Mouse (Mus musculus): ENCODE measurements at regions not wholly inside any gene's neighbourhood (a gene's known extent, or its start where the extent isn't known, plus 50 kb on each side); places are given as distances from the start of the nearest gene placed in this dataset.
"Not testable (repeated sequence)": the region's sequence is repeated elsewhere in the genome, so short reads cannot be mapped to it uniquely, and the experiment has no call there.

DNA sequence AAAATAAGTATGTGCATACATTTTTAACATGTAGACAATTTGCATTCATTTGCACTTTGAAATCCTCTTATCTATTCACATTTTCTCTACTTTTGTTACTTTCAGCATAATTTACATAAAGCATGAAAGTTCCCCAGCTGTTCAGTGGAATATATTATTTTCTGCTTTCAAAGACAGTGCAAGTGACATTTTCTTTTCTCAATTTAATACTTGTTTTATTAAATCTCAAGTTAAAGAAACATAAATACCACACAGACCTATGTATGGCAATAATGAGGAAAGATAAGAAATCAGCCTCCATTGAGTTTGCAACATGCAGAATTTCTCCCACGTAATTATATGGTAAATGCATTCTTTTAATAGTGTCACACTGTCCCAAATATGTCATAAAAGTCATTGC is 1168.1 kb upstream of the Gje1 start:
- DNase-seq (ENCODE audit: extremely low read depth, low read depth), result no peak

- DNase-seq (ENCODE audit: extremely low read depth, low read depth), result no peak
Observed at GRCm38 (mm10) chr10:15868063-15868462, 1150.0 kb upstream of the Gje1 start.

- no peak for DNase-seq (ENCODE audit: extremely low read depth, low read depth)
Observed at GRCm38 (mm10) chr10:15866931-15867330, 1148.9 kb upstream of the Gje1 start.

GRCm38 (mm10) chr10:15841381-15841780 is 1123.4 kb upstream of the Gje1 start:
- no peak for DNase-seq (ENCODE audit: extremely low read depth, low read depth)

GRCm38 (mm10) chr10:15832338-15832737 is 1114.3 kb upstream of the Gje1 start:
- DNase-seq (ENCODE audit: extremely low read depth, low read depth), result no peak

DNA sequence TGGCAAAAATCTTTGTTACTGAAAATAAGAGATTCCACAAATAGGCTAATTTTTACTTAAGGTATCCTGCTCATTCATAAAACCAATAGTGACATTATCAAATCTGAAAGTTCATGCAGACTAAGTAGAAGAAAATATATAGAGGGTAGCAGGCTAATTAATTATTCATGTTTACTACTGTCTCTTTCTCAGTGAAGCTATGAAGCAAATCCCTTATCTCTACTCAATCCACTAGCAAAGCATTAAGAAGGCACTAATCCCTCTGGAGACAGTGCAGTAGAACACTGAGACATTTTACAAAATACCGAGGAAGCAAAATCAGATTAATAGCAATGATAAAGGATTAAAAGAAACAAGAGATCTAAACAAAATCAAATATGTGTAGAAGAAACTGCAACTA is 1107.4 kb upstream of the Gje1 start:
- DNase-seq (ENCODE audit: extremely low read depth, low read depth), result no peak

- DNase-seq (ENCODE audit: extremely low read depth, low read depth), result no peak
Observed at GRCm38 (mm10) chr10:15807271-15807670, 1089.3 kb upstream of the Gje1 start.

GRCm38 (mm10) chr10:15805791-15806190 is 1087.8 kb upstream of the Gje1 start:
- DNase-seq (ENCODE audit: extremely low read depth, low read depth), result no peak

- not testable (repeated sequence) for DNase-seq (ENCODE audit: extremely low read depth, low read depth)
Observed at GRCm38 (mm10) chr10:15793185-15793584, 1075.2 kb upstream of the Gje1 start.

GRCm38 (mm10) chr10:15791473-15792269 is 1073.7 kb upstream of the Gje1 start:
- DNase-seq (ENCODE audit: extremely low read depth, low read depth), result no peak

DNA sequence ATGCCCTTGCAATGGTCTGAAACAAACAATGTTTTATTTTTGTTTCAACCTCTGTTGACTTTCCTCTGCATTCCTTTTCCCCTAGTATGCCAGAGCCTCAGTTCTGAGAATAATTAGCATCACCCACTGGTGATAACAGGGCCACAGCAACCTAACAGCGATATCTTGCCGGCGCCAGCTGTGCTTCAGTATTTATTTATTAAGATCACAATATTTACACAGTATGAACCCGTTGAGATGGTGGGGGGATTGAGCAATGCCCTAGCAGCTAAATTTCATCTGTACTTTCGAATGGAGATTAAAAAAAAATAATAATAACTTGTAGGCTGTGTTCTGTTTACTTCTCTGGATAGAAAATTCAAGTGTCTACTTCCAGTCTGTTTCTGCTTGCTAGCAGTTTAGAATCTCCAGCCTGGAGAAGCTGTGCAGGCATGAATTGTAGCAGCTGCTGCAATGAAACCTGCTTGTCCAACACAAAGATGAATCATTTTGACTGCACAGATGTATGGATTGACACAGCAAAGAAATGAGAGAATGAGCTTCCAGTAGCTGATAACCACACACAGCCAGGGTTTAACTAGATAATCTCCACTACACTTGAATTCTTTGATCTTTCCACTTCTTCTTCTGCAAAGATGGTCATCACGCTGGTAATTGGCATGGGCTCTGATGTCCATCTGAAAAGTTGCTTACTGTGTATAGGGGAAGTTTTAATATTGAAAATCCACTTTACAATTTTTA is 1042.1 kb upstream of the Gje1 start:
- no peak for DNase-seq (ENCODE audit: extremely low read depth, low read depth)

DNA sequence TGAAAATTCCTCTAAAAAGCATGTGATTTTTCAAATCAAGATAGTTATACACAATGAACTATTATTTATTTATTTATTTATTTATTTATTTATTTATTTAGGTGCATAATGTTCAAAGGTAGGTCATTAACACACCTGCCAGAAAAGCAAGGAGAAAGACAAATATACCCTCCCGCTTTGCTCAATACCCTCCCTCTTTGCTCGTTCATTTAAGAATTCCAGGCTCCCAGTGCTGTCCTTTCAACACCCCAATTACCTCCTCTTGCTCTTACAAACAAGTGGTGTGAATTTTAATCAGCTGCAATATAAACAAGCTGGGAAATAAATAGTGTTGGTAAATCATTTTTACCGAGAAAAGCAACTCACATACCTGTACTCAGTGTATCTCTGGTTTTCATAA is 1041.6 kb upstream of the Gje1 start:
- no peak for DNase-seq (ENCODE audit: extremely low read depth, low read depth)

- DNase-seq (ENCODE audit: extremely low read depth, low read depth), result peak; percentile 7
Observed at GRCm38 (mm10) chr10:15757503-15757902, 1039.5 kb upstream of the Gje1 start.

DNA sequence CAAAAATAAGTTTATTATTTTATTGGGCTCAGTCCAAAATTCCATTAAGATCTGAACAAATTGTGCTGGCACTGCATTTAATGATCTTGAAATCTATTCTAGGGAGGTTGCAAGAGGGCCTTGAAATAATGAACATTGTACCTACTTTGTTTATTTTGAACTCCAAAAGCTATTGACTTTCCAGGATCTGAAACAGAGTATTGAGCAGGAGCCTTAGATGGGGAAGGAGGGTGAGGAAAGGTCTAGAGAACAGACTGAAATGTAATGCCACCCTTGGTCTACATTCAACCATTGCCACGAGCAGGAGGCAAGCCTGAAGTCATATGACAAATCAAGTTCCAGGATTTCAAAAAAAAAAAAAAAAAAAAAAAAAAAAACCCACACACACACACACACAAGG is 1028.9 kb upstream of the Gje1 start:
- DNase-seq (ENCODE audit: extremely low read depth, low read depth), result no peak

DNA sequence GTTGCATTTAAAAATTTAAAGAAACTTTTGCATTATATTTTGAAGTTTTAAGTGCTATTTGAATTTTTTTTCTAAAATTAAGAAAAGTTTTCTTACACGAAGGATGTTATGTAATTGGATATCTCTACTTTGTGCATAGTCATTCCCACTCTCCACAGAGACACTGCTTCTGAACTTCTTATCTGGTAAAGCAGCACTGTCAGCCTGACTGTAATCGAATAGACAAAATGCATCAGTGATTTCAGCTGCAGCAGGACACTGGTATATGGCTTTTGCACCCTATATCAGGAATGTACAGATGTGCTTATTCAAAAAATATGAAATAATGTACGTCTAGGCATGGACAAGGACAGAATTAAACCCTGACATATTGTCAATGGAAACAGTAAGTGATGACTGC is 1020.6 kb upstream of the Gje1 start:
- DNase-seq (ENCODE audit: extremely low read depth, low read depth), result peak; percentile 41

GRCm38 (mm10) chr10:15731318-15731717 is 1013.3 kb upstream of the Gje1 start:
- DNase-seq (ENCODE audit: extremely low read depth, low read depth), result no peak

DNA sequence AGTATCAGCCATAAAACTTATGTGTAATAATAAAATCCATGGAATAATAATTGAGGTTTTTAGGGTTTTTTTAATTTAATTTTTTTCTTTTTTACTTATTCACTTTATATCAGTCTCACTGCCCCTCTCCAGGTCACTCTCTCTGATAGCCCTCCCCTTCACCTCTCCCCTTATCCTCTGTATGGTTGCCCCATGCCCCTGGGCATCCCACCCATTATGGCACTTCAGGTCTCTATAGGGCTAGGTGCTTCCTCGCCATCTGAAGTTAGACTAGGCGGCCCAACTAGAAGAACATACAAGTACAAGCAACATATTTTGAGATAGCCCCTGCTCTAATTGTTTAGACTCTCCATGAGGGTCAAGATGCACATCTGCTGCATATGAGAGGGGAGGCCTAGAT is 979.9 kb upstream of the Gje1 start:
- DNase-seq (ENCODE audit: extremely low read depth, low read depth), result no peak

DNA sequence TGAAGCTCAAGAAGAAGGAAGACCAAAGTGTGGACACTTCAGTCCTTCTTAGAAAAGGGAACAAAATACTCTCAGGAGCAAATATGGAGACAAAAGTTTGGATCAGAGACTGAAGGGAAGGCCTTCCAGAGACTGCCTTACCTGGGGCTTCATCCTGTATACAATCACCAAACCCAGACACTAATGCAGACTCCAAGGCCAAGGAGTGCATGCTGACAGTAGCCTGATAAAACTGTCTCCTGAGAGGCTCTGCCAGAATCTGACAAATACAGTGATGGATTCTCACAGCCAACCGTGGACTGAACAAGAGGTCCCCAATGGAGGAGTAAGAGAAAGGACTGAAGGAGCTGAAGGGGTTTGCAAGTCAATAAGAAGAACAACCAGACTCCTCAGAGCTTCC is 979.0 kb upstream of the Gje1 start:
- DNase-seq (ENCODE audit: extremely low read depth, low read depth), result no peak

GRCm38 (mm10) chr10:15671638-15672037 is 953.6 kb upstream of the Gje1 start:
- DNase-seq (ENCODE audit: extremely low read depth, low read depth), result not testable (repeated sequence)
